Mouse (Mus musculus): Measurements from ENCODE around the gene Shank2. TPM values are rescaled to one million over a fixed set of nuclear protein-coding genes. Genes with fewer than 3 reads are reported as not detected.
A peak's percentile ranks its signal among the peaks of the same experiment; 100 is the strongest.

Shank2 gene
- polyA plus RNA-seq, 1 experiment from 2014 or later = 9.1 TPM

- ATAC-seq (ENCODE audit: low FRiP score, low TSS enrichment) = no peak
- 71% methylated on average over 8 of the region's 8 CpGs for WGBS
- H3K4me3 ChIP-seq (replicated peaks; ENCODE audit: low read depth, low read length) = no peak overlapping the region
- peak overlapping the region; percentile 63 for H3K27ac ChIP-seq (replicated peaks; ENCODE audit: low read depth, low read length)
- no peaks in the 10 kb centered on the region for H3K9me3 ChIP-seq (ENCODE audit: control insufficient read depth, low read length)
- no peaks in the 10 kb centered on the region for H3K36me3 ChIP-seq (ENCODE audit: control insufficient read depth, insufficient read depth, low read length)
- peak; percentile 24 for DNase-seq
- H3K9ac ChIP-seq (replicated peaks; ENCODE audit: low read length) = no peak overlapping the region
- H3K4me2 ChIP-seq (ENCODE audit: low read length) = no peak overlapping the region
- peaks cover 15% of the 10 kb centered on the region for H3K4me1 ChIP-seq (ENCODE audit: control insufficient read depth, insufficient read depth, low read length)
- H3K27me3 ChIP-seq (ENCODE audit: control insufficient read depth, insufficient read depth, low read length) = no peaks in the 10 kb centered on the region
Measured at GRCm38 (mm10) chr7:144038741-144039140, 37.0 kb downstream of the Shank2 start.

- H3K27ac ChIP-seq (replicated peaks; ENCODE audit: low read depth, low read length) = no peak overlapping the region
- DNase-seq = no peak
- no peaks in the 10 kb centered on the region for H3K9me3 ChIP-seq (ENCODE audit: control insufficient read depth, low read length)
- H3K36me3 ChIP-seq (ENCODE audit: control insufficient read depth, insufficient read depth, low read length) = no peaks in the 10 kb centered on the region
- H3K4me3 ChIP-seq (replicated peaks; ENCODE audit: low read depth, low read length) = no peak overlapping the region
- H3K27me3 ChIP-seq (ENCODE audit: control insufficient read depth, insufficient read depth, low read length) = no peaks in the 10 kb centered on the region
- H3K9ac ChIP-seq (replicated peaks; ENCODE audit: low read length) = no peak overlapping the region
- ATAC-seq (ENCODE audit: low FRiP score, low TSS enrichment) = no peak
- H3K4me1 ChIP-seq (ENCODE audit: control insufficient read depth, insufficient read depth, low read length) = peaks cover 15% of the 10 kb centered on the region
- no peak overlapping the region for H3K4me2 ChIP-seq (ENCODE audit: low read length)
- whole genome bisulfite sequencing = 69% methylated on average over 3 of the region's 3 CpGs
Measured at GRCm38 (mm10) chr7:144040328-144040727, 38.6 kb downstream of the Shank2 start.

GRCm38 (mm10) chr7:144052076-144052475 lies 50.3 kb downstream of the Shank2 start:
- Histone ChIP-seq H3K9me3 (ENCODE audit: control insufficient read depth, low read length) (no peaks in the 10 kb centered on the region), H3K27ac (replicated peaks; ENCODE audit: low read depth, low read length) (no peak overlapping the region), H3K4me2 (ENCODE audit: low read length) (no peak overlapping the region), H3K4me1 (ENCODE audit: control insufficient read depth, insufficient read depth, low read length) (no peaks in the 10 kb centered on the region), H3K9ac (replicated peaks; ENCODE audit: low read length) (no peak overlapping the region), H3K36me3 (ENCODE audit: control insufficient read depth, insufficient read depth, low read length) (no peaks in the 10 kb centered on the region), H3K4me3 (replicated peaks; ENCODE audit: low read depth, low read length) (no peak overlapping the region), H3K27me3 (ENCODE audit: control insufficient read depth, insufficient read depth, low read length) (no peaks in the 10 kb centered on the region)
- ATAC-seq (ENCODE audit: low FRiP score, low TSS enrichment) = no peak
- DNase-seq = peak; percentile 62
- WGBS = 3% methylated on average over 12 of the region's 12 CpGs

- Histone ChIP-seq H3K27ac (replicated peaks; ENCODE audit: low read depth, low read length) (no peak overlapping the region), H3K27me3 (ENCODE audit: control insufficient read depth, insufficient read depth, low read length) (no peaks in the 10 kb centered on the region), H3K4me1 (ENCODE audit: control insufficient read depth, insufficient read depth, low read length) (no peaks in the 10 kb centered on the region), H3K4me3 (replicated peaks; ENCODE audit: low read depth, low read length) (no peak overlapping the region), H3K4me2 (ENCODE audit: low read length) (no peak overlapping the region), H3K9me3 (ENCODE audit: control insufficient read depth, low read length) (no peaks in the 10 kb centered on the region), H3K36me3 (ENCODE audit: control insufficient read depth, insufficient read depth, low read length) (no peaks in the 10 kb centered on the region), H3K9ac (replicated peaks; ENCODE audit: low read length) (no peak overlapping the region)
- DNase-seq (no peak), ATAC-seq (ENCODE audit: low FRiP score, low TSS enrichment) (no peak)
- WGBS = 74% methylated on average over 6 of the region's 6 CpGs
Measured at GRCm38 (mm10) chr7:144055188-144055587, 53.5 kb downstream of the Shank2 start.

GRCm38 (mm10) chr7:144055702-144056531 lies 54.2 kb downstream of the Shank2 start:
- Histone ChIP-seq H3K27me3 (ENCODE audit: control insufficient read depth, insufficient read depth, low read length) (no peaks in the 10 kb centered on the region), H3K4me3 (replicated peaks; ENCODE audit: low read depth, low read length) (no peak overlapping the region), H3K9me3 (ENCODE audit: control insufficient read depth, low read length) (no peaks in the 10 kb centered on the region), H3K27ac (replicated peaks; ENCODE audit: low read depth, low read length) (no peak overlapping the region), H3K36me3 (ENCODE audit: control insufficient read depth, insufficient read depth, low read length) (no peaks in the 10 kb centered on the region), H3K4me1 (ENCODE audit: control insufficient read depth, insufficient read depth, low read length) (no peaks in the 10 kb centered on the region), H3K9ac (replicated peaks; ENCODE audit: low read length) (no peak overlapping the region), H3K4me2 (ENCODE audit: low read length) (no peak overlapping the region)
- ATAC-seq (ENCODE audit: low FRiP score, low TSS enrichment) (no peak), DNase-seq (peak; percentile 44)
- 72% methylated on average over 7 of the region's 7 CpGs for WGBS

GRCm38 (mm10) chr7:144070162-144070949 lies 68.6 kb downstream of the Shank2 start:
- H3K4me1 ChIP-seq (ENCODE audit: control insufficient read depth, insufficient read depth, low read length) = no peaks in the 10 kb centered on the region
- no peaks in the 10 kb centered on the region for H3K27me3 ChIP-seq (ENCODE audit: control insufficient read depth, insufficient read depth, low read length)
- H3K4me3 ChIP-seq (replicated peaks; ENCODE audit: low read depth, low read length) = no peak overlapping the region
- DNase-seq = no peak
- H3K36me3 ChIP-seq (ENCODE audit: control insufficient read depth, insufficient read depth, low read length) = no peaks in the 10 kb centered on the region
- 86% methylated on average over 7 of the region's 7 CpGs for WGBS
- no peak for ATAC-seq (ENCODE audit: low FRiP score, low TSS enrichment)
- H3K4me2 ChIP-seq (ENCODE audit: low read length) = no peak overlapping the region
- no peak overlapping the region for H3K9ac ChIP-seq (replicated peaks; ENCODE audit: low read length)
- H3K9me3 ChIP-seq (ENCODE audit: control insufficient read depth, low read length) = no peaks in the 10 kb centered on the region
- no peak overlapping the region for H3K27ac ChIP-seq (replicated peaks; ENCODE audit: low read depth, low read length)

GRCm38 (mm10) chr7:144072219-144072618 lies 70.5 kb downstream of the Shank2 start:
- H3K9me3 ChIP-seq (ENCODE audit: control insufficient read depth, low read length) = no peaks in the 10 kb centered on the region
- ATAC-seq (ENCODE audit: low FRiP score, low TSS enrichment) (no peak), DNase-seq (peak; percentile 78)
- no peaks in the 10 kb centered on the region for H3K4me1 ChIP-seq (ENCODE audit: control insufficient read depth, insufficient read depth, low read length)
- no peaks in the 10 kb centered on the region for H3K36me3 ChIP-seq (ENCODE audit: control insufficient read depth, insufficient read depth, low read length)
- no peak overlapping the region for H3K27ac ChIP-seq (replicated peaks; ENCODE audit: low read depth, low read length)
- H3K27me3 ChIP-seq (ENCODE audit: control insufficient read depth, insufficient read depth, low read length) = no peaks in the 10 kb centered on the region
- H3K4me2 ChIP-seq (ENCODE audit: low read length) = no peak overlapping the region
- WGBS = 41% methylated on average over 1 of the region's 1 CpGs
- no peak overlapping the region for H3K9ac ChIP-seq (replicated peaks; ENCODE audit: low read length)
- no peak overlapping the region for H3K4me3 ChIP-seq (replicated peaks; ENCODE audit: low read depth, low read length)

- H3K27me3 ChIP-seq (ENCODE audit: control insufficient read depth, insufficient read depth, low read length) = no peaks in the 10 kb centered on the region
- H3K4me2 ChIP-seq (ENCODE audit: low read length) = no peak overlapping the region
- WGBS = 91% methylated on average over 2 of the region's 2 CpGs
- H3K4me1 ChIP-seq (ENCODE audit: control insufficient read depth, insufficient read depth, low read length) = no peaks in the 10 kb centered on the region
- no peak overlapping the region for H3K27ac ChIP-seq (replicated peaks; ENCODE audit: low read depth, low read length)
- ATAC-seq (ENCODE audit: low FRiP score, low TSS enrichment) = no peak
- H3K9me3 ChIP-seq (ENCODE audit: control insufficient read depth, low read length) = no peaks in the 10 kb centered on the region
- no peaks in the 10 kb centered on the region for H3K36me3 ChIP-seq (ENCODE audit: control insufficient read depth, insufficient read depth, low read length)
- H3K4me3 ChIP-seq (replicated peaks; ENCODE audit: low read depth, low read length) = no peak overlapping the region
- no peak overlapping the region for H3K9ac ChIP-seq (replicated peaks; ENCODE audit: low read length)
- no peak for DNase-seq
Measured at GRCm38 (mm10) chr7:144072856-144073255, 71.1 kb downstream of the Shank2 start.

Measured in midbrain, embryonic 14.5 days (tissue).